Mouse (Mus musculus) intestine, postnatal 0 days (tissue): ENCODE measurements around the gene Git1. TPM values are rescaled to one million over a fixed set of nuclear protein-coding genes. Genes with fewer than 3 reads are reported as not detected.

Experiments used
- ATAC-seq: fragments of 200-750 bp; cut with Nextera tagmentation; 2 replicates; pipeline ENCODE4 v1.8.0; 2017; ENCODE audit warnings: mild to moderate bottlenecking, moderate TSS enrichment, moderate library complexity
- H3K27ac ChIP-seq: fragments of 300-500 bp; sonication (generic); 2 replicates; pipeline ENCODE4 v1.5.1; 2014; ENCODE audit warnings: mild to moderate bottlenecking, low read depth, low read length, moderate library complexity
- H3K27me3 ChIP-seq: fragments of 300-500 bp; sonication (generic); replicated peaks from 2 replicates; pipeline ENCODE4 v1.6.1; 2014; ENCODE audit warnings: low read length, mixed read lengths; ENCODE audit not compliant: control insufficient read depth, insufficient read depth
- H3K36me3 ChIP-seq: fragments of 300-500 bp; sonication (generic); 2 replicates; pipeline ENCODE4 v1.6.1; 2014; ENCODE audit warnings: mild to moderate bottlenecking, moderate library complexity; ENCODE audit not compliant: control insufficient read depth, insufficient read depth
- H3K4me1 ChIP-seq: fragments of 300-500 bp; sonication (generic); replicated peaks from 2 replicates; pipeline ENCODE4 v1.6.1; 2014; ENCODE audit warnings: antibody characterized with exemption, low read length, mixed read lengths; ENCODE audit not compliant: control insufficient read depth, insufficient read depth
- H3K4me2 ChIP-seq: fragments of 300-500 bp; sonication (generic); replicated peaks from 2 replicates; pipeline ENCODE4 v1.6.1; 2014; ENCODE audit warnings: low read depth, mild to moderate bottlenecking, moderate library complexity
- H3K4me3 ChIP-seq: fragments of 300-500 bp; sonication (generic); 2 replicates; pipeline ENCODE4 v1.5.1; 2014; ENCODE audit warnings: low read depth, low read length
- H3K9ac ChIP-seq: fragments of 300-500 bp; sonication (generic); 2 replicates; pipeline ENCODE4 v1.6.1; 2014; ENCODE audit warnings: mild to moderate bottlenecking, low read depth, low read length
- H3K9me3 ChIP-seq: fragments of 300-500 bp; sonication (generic); 2 replicates; pipeline ENCODE4 v1.6.1; 2016; ENCODE audit warnings: mixed run types; ENCODE audit not compliant: control insufficient read depth
- CTCF ChIP-seq: sonication (generic); IDR thresholded peaks from 2 replicates; pipeline ENCODE4 v1.5.1; 2016; ENCODE audit warnings: low read depth, mild to moderate bottlenecking, control low read depth, antibody characterized with exemption, moderate library complexity
- WGBS: fragments of 180-500 bp; shearing (Covaris S2); extraction: QIAGEN DNeasy Blood & Tissue Kit; methylation state at CpG from one replicate; pipeline ENCODE4 v1.1.7; 2014; 5-methylcytosine and 5-hydroxymethylcytosine counted together
- polyA plus RNA-seq: library from polyadenylated mRNA; unstranded; fragments of >200 nt; fragmentation: Nextera tagmentation; extraction: Ambion mirVana; gene quantifications from 2 replicates; pipeline ENCODE4 v1.2.1, GENCODE M21; 2015

Git1 gene
- polyA plus RNA-seq, 1 experiment from 2014 or later, result 21.9 TPM

GRCm38 (mm10) chr11:77491502-77492291 lies 1.7 kb upstream of the Git1 start:
- no peak overlapping the region; the same call in 1 of the 2 replicates for H3K9ac ChIP-seq
- TF ChIP-seq CTCF, result no peak
- peaks cover 13% of the 10 kb centered on the region; the same call in 1 of the 2 replicates for H3K4me1 ChIP-seq
- H3K36me3 ChIP-seq, result no peaks in the 10 kb centered on the region
- peak overlapping the region; percentile 84 for H3K4me3 ChIP-seq
- H3K9me3 ChIP-seq, result no peaks in the 10 kb centered on the region
- no peaks in the 10 kb centered on the region for H3K27me3 ChIP-seq
- peak; percentile 9; the same call in 1 of the 2 replicates for ATAC-seq
- WGBS, result under 1% methylated on average over 23 of the region's 23 CpGs
- H3K4me2 ChIP-seq, result peak overlapping the region; percentile 91
- peak overlapping the region; percentile 98; the same call in 1 of the 2 replicates for H3K27ac ChIP-seq

DNA sequence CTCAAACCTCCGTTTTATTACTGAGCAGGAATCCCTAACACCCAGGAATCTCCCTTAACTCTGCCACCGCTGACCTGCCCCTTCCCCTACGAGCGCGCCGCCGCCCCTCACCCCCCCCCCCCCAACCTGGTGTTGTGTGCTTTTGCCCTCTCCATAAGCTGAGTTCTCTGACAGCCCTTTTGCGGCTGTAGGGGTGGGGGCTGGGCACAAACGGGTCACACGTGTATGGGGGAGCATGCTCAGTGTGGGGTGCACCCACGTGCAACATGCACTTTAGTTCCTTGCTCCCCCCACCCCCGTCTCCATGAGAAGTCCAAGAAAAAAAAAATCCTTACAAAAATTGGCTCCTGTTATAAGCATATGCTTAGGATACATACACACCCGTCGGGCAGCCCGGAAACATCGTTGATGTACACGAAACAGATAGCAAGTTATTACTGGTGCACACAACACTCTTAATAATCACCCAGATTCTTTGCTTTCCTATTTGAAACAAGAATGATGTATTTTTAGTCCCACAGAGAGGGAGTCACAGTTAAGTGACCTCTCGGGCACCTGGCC lies 971 bp upstream of the Git1 start:
- Histone ChIP-seq H3K4me3 (peak overlapping the region; percentile 84), H3K4me2 (peak overlapping the region; percentile 91), H3K9me3 (no peaks in the 10 kb centered on the region), H3K36me3 (no peaks in the 10 kb centered on the region), H3K4me1 (0 out of 2 replicates have a peak, but pooled peaks cover 13% of the 10 kb centered on the region), H3K9ac (peak overlapping the region; percentile 97; the same call in 1 of the 2 replicates), H3K27ac (peak overlapping the region; percentile 98), H3K27me3 (no peaks in the 10 kb centered on the region)
- TF ChIP-seq CTCF, result no peak
- no peak for ATAC-seq
- 2% methylated on average over 15 of the region's 18 CpGs for WGBS

GRCm38 (mm10) chr11:77492911-77493332 lies 440 bp upstream of the Git1 start:
- Histone ChIP-seq H3K4me2 (peak overlapping the region; percentile 91), H3K4me1 (peaks cover 15% of the 10 kb centered on the region; the same call in 1 of the 2 replicates), H3K4me3 (peak overlapping the region; percentile 84), H3K27ac (peak overlapping the region; percentile 98), H3K9ac (peak overlapping the region; percentile 97), H3K36me3 (no peaks in the 10 kb centered on the region; the same call in 1 of the 2 replicates), H3K9me3 (no peaks in the 10 kb centered on the region), H3K27me3 (no peaks in the 10 kb centered on the region)
- under 1% methylated on average over 32 of the region's 32 CpGs for WGBS
- ATAC-seq, result peak; percentile 73
- peak; percentile 52 for TF ChIP-seq CTCF

GRCm38 (mm10) chr11:77494344-77494676 lies 948 bp downstream of the Git1 start:
- Histone ChIP-seq H3K27ac (peak overlapping the region; percentile 98), H3K4me2 (peak overlapping the region; percentile 91), H3K4me3 (peak overlapping the region; percentile 84), H3K4me1 (peaks cover 18% of the 10 kb centered on the region; the same call in 1 of the 2 replicates), H3K9ac (peak overlapping the region; percentile 97), H3K27me3 (no peaks in the 10 kb centered on the region), H3K36me3 (peaks cover 11% of the 10 kb centered on the region; the same call in 1 of the 2 replicates), H3K9me3 (no peaks in the 10 kb centered on the region)
- WGBS, result 13% methylated on average over 4 of the region's 4 CpGs
- TF ChIP-seq CTCF, result no peak
- ATAC-seq, result no peak

GRCm38 (mm10) chr11:77494782-77495181 lies 1.4 kb downstream of the Git1 start:
- peak overlapping the region; percentile 97; the same call in 1 of the 2 replicates for H3K9ac ChIP-seq
- no peaks in the 10 kb centered on the region for H3K9me3 ChIP-seq
- H3K27me3 ChIP-seq, result no peaks in the 10 kb centered on the region
- peak overlapping the region; percentile 84 for H3K4me3 ChIP-seq
- WGBS, result 56% methylated on average over 6 of the region's 6 CpGs
- peaks cover 18% of the 10 kb centered on the region; the same call in 1 of the 2 replicates for H3K4me1 ChIP-seq
- peak overlapping the region; percentile 91 for H3K4me2 ChIP-seq
- no peak for TF ChIP-seq CTCF
- peak overlapping the region; percentile 84 for H3K27ac ChIP-seq
- no peak for ATAC-seq
- H3K36me3 ChIP-seq, result peaks cover 15% of the 10 kb centered on the region

DNA sequence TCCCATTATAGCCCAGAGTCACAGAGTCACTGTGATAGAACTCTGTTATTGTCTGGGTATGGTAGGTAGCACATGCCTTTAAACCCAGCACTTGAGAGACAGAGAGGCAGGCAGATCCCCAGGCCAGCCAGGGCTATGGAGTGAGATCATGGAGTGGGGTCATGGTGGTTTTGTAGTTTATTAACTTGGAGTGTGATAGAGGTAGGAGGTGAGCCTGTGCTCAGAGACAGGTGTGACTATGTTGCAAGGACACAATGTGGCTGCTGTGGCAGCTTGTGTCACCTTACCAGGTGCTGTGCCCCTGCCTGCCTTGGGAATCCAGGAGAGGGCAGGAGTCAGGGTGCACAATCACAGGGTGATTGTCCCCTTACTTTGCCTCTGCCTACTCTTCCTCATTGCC lies 2.1 kb downstream of the Git1 start:
- ATAC-seq, result peak; percentile 42
- Histone ChIP-seq H3K4me3 (no peak overlapping the region), H3K36me3 (peaks cover 23% of the 10 kb centered on the region), H3K4me1 (peaks cover 18% of the 10 kb centered on the region; the same call in 1 of the 2 replicates), H3K27ac (peak overlapping the region; percentile 84), H3K9me3 (no peaks in the 10 kb centered on the region), H3K9ac (no peak overlapping the region), H3K27me3 (no peaks in the 10 kb centered on the region), H3K4me2 (peak overlapping the region; percentile 27)
- TF ChIP-seq CTCF, result peak; percentile 50
